Mouse (Mus musculus) MEL (cell line): ENCODE measurements around the gene Diras1. TPM values are rescaled to one million over a fixed set of nuclear protein-coding genes. Genes with fewer than 3 reads are reported as not detected.

ENCODE experiments used
- DNase-seq: peaks from one replicate; pipeline ENCODE4 v3.0.0; 2011; ENCODE audit warnings: low read depth, low spot score
- H3K27ac ChIP-seq: 2 replicates; pipeline ENCODE4 v1.5.1; 2012; ENCODE audit warnings: low read depth, mild to moderate bottlenecking, control low read depth, low read length, moderate library complexity; ENCODE audit not compliant: control insufficient read depth
- H3K27me3 ChIP-seq, 2 experiments: fragments of 150-350 bp in 1 of 2; sonication (generic) in 1 of 2; 2 replicates each; pipeline ENCODE4 v1.6.1; 2012; ENCODE audit warnings: low read length in 2 of 2, mild to moderate bottlenecking in 2 of 2, improper control_type of control experiment in 1 of 2, moderate library complexity in 1 of 2; ENCODE audit not compliant: insufficient read depth in 2 of 2, control insufficient read depth in 1 of 2
- H3K36me3 ChIP-seq, 2 experiments: 2 replicates each; pipeline ENCODE4 v1.6.1; 2012 to 2014; ENCODE audit warnings: low read length in 2 of 2, improper control_type of control experiment in 1 of 2, inconsistent platforms in 1 of 2, mild to moderate bottlenecking in 1 of 2; ENCODE audit not compliant: insufficient read depth in 2 of 2, control insufficient read depth in 1 of 2
- H3K4me1 ChIP-seq, 2 experiments: fragments of 150-350 bp in 1 of 2; sonication (generic) in 1 of 2; 2 replicates each; pipeline ENCODE4 v1.6.1; 2012; ENCODE audit warnings: low read length in 2 of 2, improper control_type of control experiment in 1 of 2, mild to moderate bottlenecking in 1 of 2; ENCODE audit not compliant: insufficient read depth in 2 of 2, control insufficient read depth in 1 of 2
- H3K4me3 ChIP-seq, 2 experiments: fragments of 150-350 bp in 1 of 2; sonication (generic) in 1 of 2; 2 replicates each; pipeline ENCODE4 v1.5.1; 2012; ENCODE audit warnings: low read depth in 2 of 2, low read length in 2 of 2, mild to moderate bottlenecking in 2 of 2, moderate library complexity in 2 of 2, control low read depth in 1 of 2, improper control_type of control experiment in 1 of 2; ENCODE audit not compliant: control insufficient read depth in 1 of 2, insufficient read depth in 1 of 2
- H3K79me2 ChIP-seq: 2 replicates; pipeline ENCODE4 v1.6.1; 2012; ENCODE audit warnings: mild to moderate bottlenecking, low read length, moderate library complexity; ENCODE audit not compliant: control insufficient read depth, poor library complexity, insufficient read depth
- H3K9ac ChIP-seq: 2 replicates; pipeline ENCODE4 v1.6.1; 2012; ENCODE audit warnings: low read depth, mild to moderate bottlenecking, control low read depth, low read length, moderate library complexity; ENCODE audit not compliant: control insufficient read depth, poor library complexity, severe bottlenecking
- H3K9me3 ChIP-seq: fragments of 150-350 bp; sonication (generic); replicated peaks from 2 replicates; pipeline ENCODE4 v1.6.1; 2012; ENCODE audit warnings: mild to moderate bottlenecking, low read length, improper control_type of control experiment, moderate library complexity; ENCODE audit not compliant: insufficient read depth
- BHLHE40 ChIP-seq: IDR thresholded peaks from 2 replicates; pipeline ENCODE4 v1.6.1; 2012; ENCODE audit warnings: low read depth, mild to moderate bottlenecking, inconsistent platforms, low read length, improper control_type of control experiment, borderline replicate concordance
- CHD1 ChIP-seq: IDR thresholded peaks from 2 replicates; pipeline ENCODE4 v1.6.1; 2012; ENCODE audit warnings: low read depth, mild to moderate bottlenecking, inconsistent platforms, low read length, improper control_type of control experiment
- CHD2 ChIP-seq: IDR thresholded peaks from 2 replicates; pipeline ENCODE4 v1.6.1; 2011; ENCODE audit warnings: low read length, improper control_type of control experiment
- E2F4 ChIP-seq: IDR thresholded peaks from 2 replicates; pipeline ENCODE4 v1.6.1; 2011; ENCODE audit warnings: low read depth, low read length, improper control_type of control experiment, borderline replicate concordance
- ELF1 ChIP-seq: IDR thresholded peaks from 2 replicates; pipeline ENCODE4 v1.6.1; 2014; ENCODE audit warnings: low read depth, mild to moderate bottlenecking, inconsistent platforms, low read length, improper control_type of control experiment, moderate library complexity
- EP300 ChIP-seq, 2 experiments: IDR thresholded peaks; 2 replicates each; pipeline ENCODE4 v1.6.1; 2011; ENCODE audit warnings: improper control_type of control experiment in 2 of 2, low read length in 2 of 2, low read depth in 1 of 2, mild to moderate bottlenecking in 1 of 2
- ETS1 ChIP-seq: IDR thresholded peaks from 2 replicates; pipeline ENCODE4 v1.6.1; 2012; ENCODE audit warnings: low read depth, mild to moderate bottlenecking, inconsistent platforms, low read length, improper control_type of control experiment, moderate library complexity
- GABPA ChIP-seq: IDR thresholded peaks from 2 replicates; pipeline ENCODE4 v1.6.1; 2012; ENCODE audit warnings: low read depth, mild to moderate bottlenecking, inconsistent platforms, low read length, improper control_type of control experiment, moderate library complexity
- GATA1 ChIP-seq: IDR thresholded peaks from 2 replicates; pipeline ENCODE4 v1.6.1; 2011; ENCODE audit warnings: low read depth, low read length, improper control_type of control experiment
- HCFC1 ChIP-seq: IDR thresholded peaks from 2 replicates; pipeline ENCODE4 v1.6.1; 2012; ENCODE audit warnings: low read depth, mild to moderate bottlenecking, inconsistent platforms, low read length, improper control_type of control experiment, moderate library complexity
- JUND ChIP-seq: IDR thresholded peaks from 2 replicates; pipeline ENCODE4 v1.6.1; 2011; ENCODE audit warnings: low read depth, mild to moderate bottlenecking, improper control_type of control experiment, low read length
- KAT2A ChIP-seq: conservative IDR thresholded peaks from 2 replicates; pipeline ENCODE4 v1.6.1; 2012; ENCODE audit warnings: low read depth, low read length, improper control_type of control experiment, inconsistent platforms
- MAX ChIP-seq: IDR thresholded peaks from 2 replicates; pipeline ENCODE4 v1.6.1; 2011; ENCODE audit warnings: low read length, improper control_type of control experiment
- MAZ ChIP-seq: IDR thresholded peaks from 2 replicates; pipeline ENCODE4 v1.6.1; 2012; ENCODE audit warnings: low read depth, mild to moderate bottlenecking, inconsistent platforms, low read length, improper control_type of control experiment
- MEF2A ChIP-seq: IDR thresholded peaks from 2 replicates; pipeline ENCODE4 v1.6.1; 2014; ENCODE audit warnings: low read depth, mild to moderate bottlenecking, inconsistent platforms, low read length, improper control_type of control experiment; ENCODE audit not compliant: poor library complexity, insufficient replicate concordance, severe bottlenecking; ENCODE audit errors: extremely low read depth
- MXI1 ChIP-seq: IDR thresholded peaks from 2 replicates; pipeline ENCODE4 v1.6.1; 2011; ENCODE audit warnings: mild to moderate bottlenecking, low read depth, low read length, improper control_type of control experiment
- MYB ChIP-seq: IDR thresholded peaks from 2 replicates; pipeline ENCODE4 v1.6.1; 2011; ENCODE audit warnings: mild to moderate bottlenecking, low read depth, low read length, improper control_type of control experiment
- NELFE ChIP-seq: IDR thresholded peaks from 2 replicates; pipeline ENCODE4 v1.6.1; 2011; ENCODE audit warnings: low read depth, low read length, improper control_type of control experiment
- NRF1 ChIP-seq: IDR thresholded peaks from 2 replicates; pipeline ENCODE4 v1.6.1; 2014; ENCODE audit warnings: low read depth, mild to moderate bottlenecking, inconsistent platforms, low read length, improper control_type of control experiment, moderate library complexity; ENCODE audit not compliant: poor library complexity, insufficient read depth, severe bottlenecking
- POLR2AphosphoS2 ChIP-seq: IDR thresholded peaks from 2 replicates; pipeline ENCODE4 v1.6.1; 2011; ENCODE audit warnings: low read length, improper control_type of control experiment
- POLR2AphosphoS5 ChIP-seq: IDR thresholded peaks from 2 replicates; pipeline ENCODE4 v1.6.1; 2012; ENCODE audit warnings: low read depth, borderline replicate concordance, mild to moderate bottlenecking, inconsistent platforms, low read length, moderate library complexity, mixed read lengths
- RAD21 ChIP-seq: IDR thresholded peaks from 2 replicates; pipeline ENCODE4 v1.6.1; 2011; ENCODE audit warnings: mild to moderate bottlenecking, low read depth, low read length, improper control_type of control experiment
- RCOR1 ChIP-seq: IDR thresholded peaks from 2 replicates; pipeline ENCODE4 v1.6.1; 2012; ENCODE audit warnings: low read depth, mild to moderate bottlenecking, inconsistent platforms, low read length, improper control_type of control experiment
- SIN3A ChIP-seq: IDR thresholded peaks from 2 replicates; pipeline ENCODE4 v1.6.1; 2012; ENCODE audit warnings: low read length, improper control_type of control experiment, inconsistent platforms
- SMC3 ChIP-seq: IDR thresholded peaks from 2 replicates; pipeline ENCODE4 v1.6.1; 2011; ENCODE audit warnings: low read depth, low read length, improper control_type of control experiment
- TAL1 ChIP-seq: IDR thresholded peaks from 2 replicates; pipeline ENCODE4 v1.6.1; 2012; ENCODE audit warnings: mild to moderate bottlenecking, inconsistent platforms, low read length, moderate library complexity, mixed read lengths
- TBP ChIP-seq: IDR thresholded peaks from 2 replicates; pipeline ENCODE4 v1.8.0; 2011; ENCODE audit warnings: low read depth, low read length, improper control_type of control experiment
- TCF12 ChIP-seq: IDR thresholded peaks from 2 replicates; pipeline ENCODE4 v1.6.1; 2014; ENCODE audit warnings: low read depth, mild to moderate bottlenecking, inconsistent platforms, low read length, improper control_type of control experiment, moderate library complexity
- UBTF ChIP-seq: IDR thresholded peaks from 2 replicates; pipeline ENCODE4 v1.6.1; 2012; ENCODE audit warnings: low read depth, mild to moderate bottlenecking, inconsistent platforms, low read length, improper control_type of control experiment, moderate library complexity, borderline replicate concordance; ENCODE audit not compliant: insufficient read depth
- USF1 ChIP-seq: IDR thresholded peaks from 2 replicates; pipeline ENCODE4 v1.6.1; 2014; ENCODE audit warnings: low read depth, mild to moderate bottlenecking, inconsistent platforms, low read length, improper control_type of control experiment, moderate library complexity
- USF2 ChIP-seq, 2 experiments: IDR thresholded peaks; 2 replicates each; pipeline ENCODE4 v1.6.1; 2011 to 2012; ENCODE audit warnings: improper control_type of control experiment in 2 of 2, low read length in 2 of 2, borderline replicate concordance in 1 of 2, inconsistent platforms in 1 of 2, low read depth in 1 of 2, mild to moderate bottlenecking in 1 of 2; ENCODE audit not compliant: insufficient read depth in 1 of 2
- ZKSCAN1 ChIP-seq: IDR thresholded peaks from 2 replicates; pipeline ENCODE4 v1.6.1; 2012; ENCODE audit warnings: low read depth, mild to moderate bottlenecking, inconsistent platforms, low read length, improper control_type of control experiment, moderate library complexity
- ZMIZ1 ChIP-seq: IDR thresholded peaks from 2 replicates; pipeline ENCODE4 v1.6.1; 2012; ENCODE audit warnings: low read depth, mild to moderate bottlenecking, inconsistent platforms, low read length, improper control_type of control experiment, moderate library complexity
- ZNF384 ChIP-seq: IDR thresholded peaks from 2 replicates; pipeline ENCODE4 v1.6.1; 2012; ENCODE audit warnings: low read depth, mild to moderate bottlenecking, inconsistent platforms, low read length, improper control_type of control experiment
- polyA plus RNA-seq, 2 experiments: library from polyadenylated mRNA; stranded (reverse) in 1 of 2; unstranded in 1 of 2; fragments of >175 nt in 1 of 2; fragments of >200 nt in 1 of 2; gene quantifications; 2 replicates each; pipeline versions ENCODE4 v1.2.1 to v1.2.4; 2012; ENCODE audit warnings: low replicate concordance in 2 of 2, low read depth in 1 of 2; ENCODE audit not compliant: insufficient read length in 2 of 2, insufficient read depth in 1 of 2, missing spikeins in 1 of 2
- total RNA-seq: library from RNA; depleted of rRNA; stranded (reverse); fragments of 300-350 nt; gene quantifications from 2 replicates; pipeline ENCODE4 v1.2.3, GENCODE M21; 2012

Gene Diras1
- total and polyA plus RNA-seq, 3 experiments: 0.04 TPM; not detected in 2

DNA sequence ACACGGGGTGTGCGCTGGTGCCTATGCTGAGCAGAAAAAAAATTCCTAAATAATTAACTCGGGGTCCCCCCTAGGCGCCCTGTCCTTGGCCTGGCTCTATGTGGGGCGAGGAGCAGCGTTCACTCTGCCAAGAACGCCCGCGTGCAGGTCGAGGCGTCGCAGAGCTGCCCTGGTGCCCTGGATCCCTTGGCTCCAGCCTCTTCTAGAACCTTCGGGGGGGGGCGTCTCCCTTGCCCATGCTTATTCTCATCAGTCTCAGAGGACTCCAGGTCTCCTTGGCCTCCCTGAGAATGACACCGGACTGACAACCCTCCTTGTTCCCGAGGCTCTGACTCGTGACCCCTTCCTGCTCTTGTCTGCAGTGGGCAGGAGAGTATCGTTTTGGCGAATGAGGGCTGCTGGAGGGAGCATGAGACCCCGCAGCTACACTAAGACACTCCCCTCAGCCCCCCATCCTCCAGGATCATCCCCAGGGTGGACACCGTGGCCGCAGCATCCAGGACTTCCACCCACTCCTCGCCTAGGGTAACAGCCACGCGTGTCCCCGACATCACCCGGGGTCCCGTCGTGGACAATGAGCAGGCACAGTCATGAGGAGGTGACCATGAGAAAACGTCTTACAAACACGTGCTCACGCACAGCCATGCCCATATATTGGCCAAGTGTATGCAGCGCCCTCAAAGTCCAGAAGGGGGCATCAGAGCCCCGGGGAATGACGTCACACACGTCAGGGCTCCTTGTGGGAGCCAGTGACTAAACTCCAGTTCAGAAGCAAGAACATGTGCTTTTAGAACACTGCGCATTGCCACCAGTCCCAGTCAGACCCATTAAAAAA is 25.9 kb downstream of the Diras1 start:
- no peaks in the 10 kb centered on the region for H3K27me3 ChIP-seq
- H3K4me1 ChIP-seq: peaks cover 5 to 14% of the 10 kb centered on the region in 2 experiments; a peak in 3 of 4 replicates
- peak overlapping the region; percentile 46 to 55 for H3K4me3 ChIP-seq
- H3K36me3 ChIP-seq: peaks cover 0 to 5% of the 10 kb centered on the region in 2 experiments; a peak in 2 of 4 replicates
- DNase-seq: peak; percentile 94
- H3K9ac ChIP-seq: peak overlapping the region; percentile 73
- H3K27ac ChIP-seq: peak overlapping the region; percentile 83
- no peaks in the 10 kb centered on the region for H3K9me3 ChIP-seq
- H3K79me2 ChIP-seq: no peaks in the 10 kb centered on the region
- TF ChIP-seq MXI1 (peak; percentile 99), JUND (peak; percentile 91), RCOR1 (0 out of 2 replicates have a peak, but pooled peaks have one; percentile 21), NRF1 (0 out of 2 replicates have a peak, but pooled peaks have one; percentile 28), GABPA (peak; percentile 69), NELFE (peak; percentile 72), E2F4 (no peak), CHD1 (no peak), SMC3 (peak; percentile 69), TCF12 (peak; percentile 43; the same call in 1 of the 2 replicates), ZNF384 (peak; percentile 58), ELF1 (0 out of 2 replicates have a peak, but pooled peaks have one; percentile 31), SIN3A (peak; percentile 97), POLR2AphosphoS5 (no peak), RAD21 (peak; percentile 36), USF2 (IDR thresholded peaks at IDR 0.05; ENCODE audit: borderline replicate concordance in 1 of 2, insufficient read depth in 1 of 2, low read depth in 1 of 2, low read length in 2 of 2) (0 out of 4 replicates have a peak, but pooled peaks of 1 of the 2 experiments have one; percentile 11), ZKSCAN1 (no peak), TBP (peak; percentile 66), EP300 (IDR thresholded peaks at IDR 0.05; ENCODE audit: low read depth in 1 of 2, low read length in 2 of 2) (peak in 1 of 2 experiments; percentile 22; a peak in 1 of 4 replicates), ZMIZ1 (peak; percentile 72), MAX (peak; percentile 100), GATA1 (no peak), USF1 (peak; percentile 77), CHD2 (no peak), KAT2A (0 out of 2 replicates have a peak, but pooled peaks have one; percentile 31), MYB (0 out of 2 replicates have a peak, but pooled peaks have one; percentile 12), UBTF (no peak), HCFC1 (peak; percentile 72), POLR2AphosphoS2 (peak; percentile 33; the same call in 1 of the 2 replicates), MAZ (0 out of 2 replicates have a peak, but pooled peaks have one; percentile 74), BHLHE40 (peak; percentile 78; the same call in 1 of the 2 replicates), ETS1 (peak; percentile 86), MEF2A (no peak), TAL1 (no peak)
